Mouse (Mus musculus) limb, embryonic 13.5 days (tissue): Measurements from ENCODE around the gene Ssx2ip. TPM values are rescaled to one million over a fixed set of nuclear protein-coding genes. Genes with fewer than 3 reads are reported as not detected.
A peak's percentile ranks its signal among the peaks of the same experiment; 100 is the strongest.

Experiments
- ATAC-seq: fragments of 200-750 bp; cut with Nextera tagmentation; 2 replicates; pipeline ENCODE4 v1.8.0; 2017; ENCODE audit warnings: low read depth, moderate number of reproducible peaks, moderate TSS enrichment; ENCODE audit not compliant: low FRiP score
- H3K27ac ChIP-seq: fragments of 300-500 bp; sonication (generic); 2 replicates; pipeline ENCODE4 v1.5.1; 2015; ENCODE audit warnings: inconsistent platforms, mild to moderate bottlenecking, moderate library complexity
- H3K27me3 ChIP-seq: fragments of 300-500 bp; sonication (generic); 2 replicates; pipeline ENCODE4 v1.6.1; 2015; ENCODE audit warnings: mild to moderate bottlenecking, inconsistent platforms
- H3K36me3 ChIP-seq: fragments of 300-500 bp; sonication (generic); 2 replicates; pipeline ENCODE4 v1.6.1; 2015; ENCODE audit warnings: inconsistent platforms, mild to moderate bottlenecking, moderate library complexity
- H3K4me1 ChIP-seq: fragments of 300-500 bp; sonication (generic); 2 replicates; pipeline ENCODE4 v1.6.1; 2015; ENCODE audit warnings: inconsistent platforms
- H3K4me2 ChIP-seq: fragments of 300-500 bp; sonication (generic); replicated peaks from 2 replicates; pipeline ENCODE4 v1.6.1; 2015; ENCODE audit warnings: inconsistent platforms, mild to moderate bottlenecking, moderate library complexity
- H3K4me3 ChIP-seq: fragments of 300-500 bp; sonication (generic); 2 replicates; pipeline ENCODE4 v1.5.1; 2015; ENCODE audit warnings: moderate library complexity, mild to moderate bottlenecking, inconsistent platforms
- H3K9ac ChIP-seq: fragments of 300-500 bp; sonication (generic); 2 replicates; pipeline ENCODE4 v1.6.1; 2015; ENCODE audit warnings: mild to moderate bottlenecking, inconsistent platforms
- H3K9me3 ChIP-seq: fragments of 300-500 bp; sonication (generic); 2 replicates; pipeline ENCODE4 v1.6.1; 2016; ENCODE audit warnings: inconsistent platforms
- WGBS: fragments of 180-500 bp; shearing (Covaris S2); methylation state at CpG from one replicate; pipeline ENCODE4 v1.1.7; 2015; 5-methylcytosine and 5-hydroxymethylcytosine counted together
- polyA plus RNA-seq: library from polyadenylated mRNA; unstranded; fragments of >200 nt; fragmentation: Nextera tagmentation; extraction: Ambion mirVana; gene quantifications from 2 replicates; pipeline ENCODE4 v1.2.1, GENCODE M21; 2015

Gene Ssx2ip
- polyA plus RNA-seq, 1 experiment from 2014 or later, result 18.9 TPM

GRCm38 (mm10) chr3:146405213-146406006 lies 968 bp downstream of the Ssx2ip start:
- Histone ChIP-seq H3K27ac (peak overlapping the region; percentile 56), H3K9me3 (peaks cover 5% of the 10 kb centered on the region; the same call in 1 of the 2 replicates), H3K9ac (peak overlapping the region; percentile 91), H3K36me3 (no peaks in the 10 kb centered on the region), H3K4me2 (peak overlapping the region; percentile 90), H3K4me1 (peaks cover 28% of the 10 kb centered on the region), H3K27me3 (no peaks in the 10 kb centered on the region), H3K4me3 (peak overlapping the region; percentile 90)
- no peak for ATAC-seq
- WGBS, result 18% methylated on average over 18 of the region's 18 CpGs

GRCm38 (mm10) chr3:146406007-146406341 lies 1.5 kb downstream of the Ssx2ip start:
- Histone ChIP-seq H3K4me1 (peaks cover 31% of the 10 kb centered on the region), H3K9ac (peak overlapping the region; percentile 91), H3K27ac (no peak overlapping the region), H3K27me3 (no peaks in the 10 kb centered on the region), H3K9me3 (peaks cover 5% of the 10 kb centered on the region; the same call in 1 of the 2 replicates), H3K4me3 (peak overlapping the region; percentile 90), H3K4me2 (peak overlapping the region; percentile 90), H3K36me3 (no peaks in the 10 kb centered on the region)
- ATAC-seq, result no peak
- WGBS, result 57% methylated on average over 5 of the region's 5 CpGs

GRCm38 (mm10) chr3:146407086-146407721 lies 2.8 kb downstream of the Ssx2ip start:
- Histone ChIP-seq H3K4me2 (peak overlapping the region; percentile 90; the same call in 1 of the 2 replicates), H3K27me3 (no peaks in the 10 kb centered on the region), H3K9ac (no peak overlapping the region), H3K9me3 (peaks cover 5% of the 10 kb centered on the region; the same call in 1 of the 2 replicates), H3K4me3 (no peak overlapping the region), H3K27ac (no peak overlapping the region), H3K36me3 (no peaks in the 10 kb centered on the region), H3K4me1 (peaks cover 38% of the 10 kb centered on the region)
- no peak for ATAC-seq
- 86% methylated on average over 16 of the region's 16 CpGs for WGBS

GRCm38 (mm10) chr3:146410114-146410513 lies 5.7 kb downstream of the Ssx2ip start:
- ATAC-seq, result no peak

GRCm38 (mm10) chr3:146412008-146412407 lies 7.6 kb downstream of the Ssx2ip start:
- no peak for ATAC-seq
- WGBS, result 84% methylated on average over 2 of the region's 2 CpGs
- Histone ChIP-seq H3K4me1 (peaks cover 17% of the 10 kb centered on the region), H3K27ac (no peak overlapping the region), H3K9me3 (no peaks in the 10 kb centered on the region), H3K36me3 (no peaks in the 10 kb centered on the region; the same call in 1 of the 2 replicates), H3K27me3 (no peaks in the 10 kb centered on the region), H3K9ac (no peak overlapping the region), H3K4me2 (no peak overlapping the region), H3K4me3 (no peak overlapping the region)

More at GRCm38 (mm10) chr3:146410114-146410513, 5.7 kb downstream of the Ssx2ip start:
- Histone ChIP-seq H3K4me2 (no peak overlapping the region), H3K27me3 (no peaks in the 10 kb centered on the region), H3K9ac (no peak overlapping the region), H3K9me3 (no peaks in the 10 kb centered on the region), H3K36me3 (no peaks in the 10 kb centered on the region; the same call in 1 of the 2 replicates), H3K4me3 (no peak overlapping the region), H3K27ac (no peak overlapping the region), H3K4me1 (peaks cover 36% of the 10 kb centered on the region)
- 82% methylated on average over 7 of the region's 7 CpGs for WGBS

- H3K9ac ChIP-seq, result no peak overlapping the region
- 74% methylated on average over 7 of the region's 7 CpGs for WGBS
Observed at GRCm38 (mm10) chr3:146412480-146412879, 8.0 kb downstream of the Ssx2ip start.

GRCm38 (mm10) chr3:146413016-146413415 lies 8.6 kb downstream of the Ssx2ip start:
- ATAC-seq, result no peak
- no peak overlapping the region for H3K4me3 ChIP-seq
- H3K27ac ChIP-seq, result no peak overlapping the region
- H3K4me2 ChIP-seq, result no peak overlapping the region
- peaks cover 4% of the 10 kb centered on the region; the same call in 1 of the 2 replicates for H3K36me3 ChIP-seq
- 88% methylated on average over 13 of the region's 13 CpGs for WGBS
- H3K4me1 ChIP-seq, result peaks cover 14% of the 10 kb centered on the region
- H3K9ac ChIP-seq, result no peak overlapping the region
- H3K27me3 ChIP-seq, result no peaks in the 10 kb centered on the region
- H3K9me3 ChIP-seq, result no peaks in the 10 kb centered on the region

More at GRCm38 (mm10) chr3:146412480-146412879, 8.0 kb downstream of the Ssx2ip start:
- Histone ChIP-seq H3K4me3 (no peak overlapping the region), H3K27me3 (no peaks in the 10 kb centered on the region), H3K36me3 (peaks cover under 1% of the 10 kb centered on the region; the same call in 1 of the 2 replicates), H3K4me2 (no peak overlapping the region), H3K27ac (no peak overlapping the region), H3K4me1 (peaks cover 14% of the 10 kb centered on the region), H3K9me3 (no peaks in the 10 kb centered on the region)
- ATAC-seq, result no peak

- 95% methylated on average over 4 of the region's 4 CpGs for WGBS
- Histone ChIP-seq H3K27me3 (no peaks in the 10 kb centered on the region), H3K4me1 (peaks cover 14% of the 10 kb centered on the region), H3K9me3 (no peaks in the 10 kb centered on the region), H3K36me3 (peaks cover 10% of the 10 kb centered on the region), H3K4me2 (no peak overlapping the region), H3K4me3 (no peak overlapping the region), H3K27ac (no peak overlapping the region), H3K9ac (no peak overlapping the region)
- no peak for ATAC-seq
Observed at GRCm38 (mm10) chr3:146413992-146414391, 9.6 kb downstream of the Ssx2ip start.

GRCm38 (mm10) chr3:146414555-146414954 lies 10.1 kb downstream of the Ssx2ip start:
- ATAC-seq, result no peak
- Histone ChIP-seq H3K4me3 (no peak overlapping the region), H3K9me3 (no peaks in the 10 kb centered on the region), H3K27me3 (no peaks in the 10 kb centered on the region), H3K9ac (no peak overlapping the region), H3K4me1 (peaks cover 14% of the 10 kb centered on the region), H3K27ac (no peak overlapping the region), H3K4me2 (no peak overlapping the region), H3K36me3 (peaks cover 15% of the 10 kb centered on the region)
- 92% methylated on average over 12 of the region's 12 CpGs for WGBS

- Histone ChIP-seq H3K27ac (no peak overlapping the region), H3K4me3 (no peak overlapping the region), H3K9ac (no peak overlapping the region), H3K9me3 (no peaks in the 10 kb centered on the region), H3K4me2 (no peak overlapping the region), H3K36me3 (peaks cover 40% of the 10 kb centered on the region), H3K27me3 (no peaks in the 10 kb centered on the region), H3K4me1 (no peaks in the 10 kb centered on the region)
- ATAC-seq, result no peak
- WGBS, result 96% methylated on average over 8 of the region's 8 CpGs
Observed at GRCm38 (mm10) chr3:146417873-146418272, 13.4 kb downstream of the Ssx2ip start.

GRCm38 (mm10) chr3:146418901-146419300 lies 14.5 kb downstream of the Ssx2ip start:
- Histone ChIP-seq H3K4me1 (no peaks in the 10 kb centered on the region), H3K4me2 (no peak overlapping the region), H3K9me3 (no peaks in the 10 kb centered on the region), H3K9ac (no peak overlapping the region), H3K27ac (no peak overlapping the region), H3K36me3 (peaks cover 49% of the 10 kb centered on the region), H3K27me3 (no peaks in the 10 kb centered on the region), H3K4me3 (no peak overlapping the region)
- ATAC-seq, result no peak
- WGBS, result 94% methylated on average over 7 of the region's 7 CpGs

GRCm38 (mm10) chr3:146419534-146419933 lies 15.1 kb downstream of the Ssx2ip start:
- WGBS, result 88% methylated on average over 9 of the region's 9 CpGs

More at GRCm38 (mm10) chr3:146419534-146419933, 15.1 kb downstream of the Ssx2ip start:
- Histone ChIP-seq H3K27me3 (no peaks in the 10 kb centered on the region), H3K36me3 (peaks cover 49% of the 10 kb centered on the region), H3K27ac (no peak overlapping the region), H3K9ac (no peak overlapping the region), H3K4me2 (no peak overlapping the region), H3K9me3 (no peaks in the 10 kb centered on the region), H3K4me3 (no peak overlapping the region), H3K4me1 (peaks cover 4% of the 10 kb centered on the region; the same call in 1 of the 2 replicates)
- ATAC-seq, result no peak
